ENCODE assay signal across 1 mouse cellular context in genomic region chrX:50965157-50965556, GRCm38 (mm10).
TF ChIP-seq lines count a peak whose summit lies in the region.

No protein-coding gene starts in this region.

TF ChIP-seq in MEL, 35 proteins besides CTCF, POLR2A, EP300 and RAD21:
- TF ChIP-seq KAT2A (conservative IDR thresholded peaks at IDR 0.05; ENCODE audit: low read depth, low read length): no peak
- no peak for TF ChIP-seq JUND (IDR thresholded peaks at IDR 0.05; ENCODE audit: low read depth, low read length)
- 0 out of 2 replicates have a peak, but pooled peaks have one; percentile 14 for TF ChIP-seq GATA1 (IDR thresholded peaks at IDR 0.05; ENCODE audit: low read depth, low read length)
- no peak for TF ChIP-seq SIN3A (IDR thresholded peaks at IDR 0.05; ENCODE audit: low read length)
